Mouse (Mus musculus) embryonic facial prominence, embryonic 10.5 days (tissue): ENCODE measurements at regions not wholly inside any gene's neighbourhood (a gene's known extent, or its start where the extent isn't known, plus 50 kb on each side); places are given as distances from the start of the nearest gene placed in this dataset.

Experiments used
- DNase-seq: peaks from one replicate; pipeline ENCODE4 v3.0.0-alpha.2; 2017; ENCODE audit warnings: low spot score
- H3K27ac ChIP-seq: fragments of 300-500 bp; sonication (generic); replicated peaks from 2 replicates; pipeline ENCODE4 v1.5.1; 2016; ENCODE audit warnings: mild to moderate bottlenecking
- H3K27me3 ChIP-seq: fragments of 300-500 bp; sonication (generic); replicated peaks from 2 replicates; pipeline ENCODE4 v1.6.1; 2016; ENCODE audit warnings: low read depth, mild to moderate bottlenecking; ENCODE audit not compliant: poor library complexity, severe bottlenecking
- H3K36me3 ChIP-seq: fragments of 300-500 bp; sonication (generic); replicated peaks from 2 replicates; pipeline ENCODE4 v1.6.1; 2016; ENCODE audit warnings: mild to moderate bottlenecking, moderate library complexity
- H3K4me1 ChIP-seq: fragments of 300-500 bp; sonication (generic); 2 replicates; pipeline ENCODE4 v1.6.1; 2016
- H3K4me3 ChIP-seq: fragments of 300-500 bp; sonication (generic); 2 replicates; pipeline ENCODE4 v1.5.1; 2016; ENCODE audit warnings: mild to moderate bottlenecking, moderate library complexity
- H3K9me3 ChIP-seq: fragments of 300-500 bp; sonication (generic); 2 replicates; pipeline ENCODE4 v1.6.1; 2016; ENCODE audit warnings: mild to moderate bottlenecking
- WGBS: fragments of 180-500 bp; shearing (Covaris S2); methylation state at CpG from one replicate; pipeline ENCODE4 v1.1.7; 2016; 5-methylcytosine and 5-hydroxymethylcytosine counted together

- Histone ChIP-seq H3K27me3 (no peaks in the 10 kb centered on the region), H3K27ac (peak overlapping the region; percentile 15), H3K4me3 (no peak overlapping the region), H3K9me3 (no peaks in the 10 kb centered on the region), H3K4me1 (peaks cover 52% of the 10 kb centered on the region), H3K36me3 (no peaks in the 10 kb centered on the region)
- DNase-seq: peak; percentile 23
- WGBS: 29% methylated on average over 10 of the region's 10 CpGs
Observed at GRCm38 (mm10) chr9:23125761-23126704, 96.8 kb upstream of the Bmper start.

GRCm38 (mm10) chr9:23127338-23128017 lies 95.4 kb upstream of the Bmper start:
- H3K9me3 ChIP-seq: no peaks in the 10 kb centered on the region
- 50% methylated on average over 9 of the region's 9 CpGs for WGBS
- 0 out of 2 replicates have a peak overlapping the region, but pooled peaks have one; percentile 16 for H3K27ac ChIP-seq
- DNase-seq: no peak
- H3K36me3 ChIP-seq: no peaks in the 10 kb centered on the region
- no peak overlapping the region for H3K4me3 ChIP-seq
- peaks cover 52% of the 10 kb centered on the region for H3K4me1 ChIP-seq
- no peaks in the 10 kb centered on the region for H3K27me3 ChIP-seq

GRCm38 (mm10) chr9:23128018-23128369 lies 94.9 kb upstream of the Bmper start:
- Histone ChIP-seq H3K36me3 (no peaks in the 10 kb centered on the region), H3K4me1 (peaks cover 50% of the 10 kb centered on the region), H3K27ac (0 out of 2 replicates have a peak overlapping the region, but pooled peaks have one; percentile 1), H3K27me3 (no peaks in the 10 kb centered on the region), H3K4me3 (no peak overlapping the region), H3K9me3 (no peaks in the 10 kb centered on the region)
- WGBS: 70% methylated on average over 2 of the region's 2 CpGs
- no peak for DNase-seq

- WGBS: 84% methylated on average over 2 of the region's 2 CpGs
- no peaks in the 10 kb centered on the region for H3K36me3 ChIP-seq
- H3K9me3 ChIP-seq: no peaks in the 10 kb centered on the region
- H3K4me3 ChIP-seq: no peak overlapping the region
- 0 out of 2 replicates have a peak overlapping the region, but pooled peaks have one; percentile 6 for H3K27ac ChIP-seq
- no peak for DNase-seq
- peaks cover 27% of the 10 kb centered on the region for H3K4me1 ChIP-seq
- H3K27me3 ChIP-seq: no peaks in the 10 kb centered on the region
Observed at GRCm38 (mm10) chr9:23134006-23134405, 88.9 kb upstream of the Bmper start.

- H3K27ac ChIP-seq: 0 out of 2 replicates have a peak overlapping the region, but pooled peaks have one; percentile 6
- DNase-seq: no peak
- 74% methylated on average over 12 of the region's 12 CpGs for WGBS
- H3K27me3 ChIP-seq: no peaks in the 10 kb centered on the region
- no peaks in the 10 kb centered on the region for H3K36me3 ChIP-seq
- no peaks in the 10 kb centered on the region for H3K9me3 ChIP-seq
- H3K4me1 ChIP-seq: peaks cover 33% of the 10 kb centered on the region
- H3K4me3 ChIP-seq: no peak overlapping the region
Observed at GRCm38 (mm10) chr9:23134421-23135118, 88.3 kb upstream of the Bmper start.

GRCm38 (mm10) chr9:23136511-23136910 lies 86.4 kb upstream of the Bmper start:
- Histone ChIP-seq H3K27ac (no peak overlapping the region), H3K27me3 (no peaks in the 10 kb centered on the region), H3K9me3 (no peaks in the 10 kb centered on the region), H3K36me3 (no peaks in the 10 kb centered on the region), H3K4me1 (peaks cover 37% of the 10 kb centered on the region), H3K4me3 (no peak overlapping the region)
- DNase-seq: no peak
- WGBS: 86% methylated on average over 5 of the region's 5 CpGs

- no peak for DNase-seq
- H3K27me3 ChIP-seq: no peaks in the 10 kb centered on the region
- WGBS: 70% methylated on average over 5 of the region's 5 CpGs
- H3K9me3 ChIP-seq: no peaks in the 10 kb centered on the region
- no peaks in the 10 kb centered on the region for H3K36me3 ChIP-seq
- no peak overlapping the region for H3K27ac ChIP-seq
- peaks cover 37% of the 10 kb centered on the region for H3K4me1 ChIP-seq
- no peak overlapping the region for H3K4me3 ChIP-seq
Observed at GRCm38 (mm10) chr9:23137682-23138210, 85.1 kb upstream of the Bmper start.

GRCm38 (mm10) chr9:23139580-23140162 lies 83.2 kb upstream of the Bmper start:
- Histone ChIP-seq H3K36me3 (no peaks in the 10 kb centered on the region), H3K27me3 (no peaks in the 10 kb centered on the region), H3K27ac (peak overlapping the region; percentile 41; the same call in 1 of the 2 replicates), H3K9me3 (no peaks in the 10 kb centered on the region), H3K4me1 (peaks cover 32% of the 10 kb centered on the region), H3K4me3 (no peak overlapping the region)
- WGBS: 66% methylated on average over 4 of the region's 4 CpGs
- DNase-seq: no peak

DNA sequence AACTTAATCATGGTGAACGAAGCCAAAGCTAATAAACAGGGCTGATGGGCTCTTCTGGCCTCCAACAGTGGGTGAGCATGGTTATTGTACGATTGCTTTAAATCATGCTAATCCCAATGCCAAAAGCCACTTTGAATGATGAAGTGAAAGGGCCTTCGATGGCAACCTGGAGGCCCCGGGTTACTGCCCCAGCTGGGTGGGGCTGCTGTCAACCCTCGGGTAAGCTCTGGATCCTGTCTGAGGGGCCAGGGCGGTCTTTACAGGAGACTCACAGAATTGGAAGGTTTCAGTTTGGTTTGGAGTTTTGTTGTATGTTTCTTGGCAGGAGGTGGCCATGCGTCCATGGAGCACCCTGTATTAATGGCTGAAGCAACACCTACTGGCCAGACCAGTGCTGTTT lies 78.6 kb upstream of the Bmper start:
- Histone ChIP-seq H3K4me3 (no peak overlapping the region), H3K4me1 (peaks cover 7% of the 10 kb centered on the region), H3K36me3 (no peaks in the 10 kb centered on the region), H3K27me3 (no peaks in the 10 kb centered on the region), H3K27ac (no peak overlapping the region), H3K9me3 (no peaks in the 10 kb centered on the region)
- WGBS: 92% methylated on average over 7 of the region's 7 CpGs
- DNase-seq: no peak

- no peak overlapping the region for H3K27ac ChIP-seq
- DNase-seq: no peak
- WGBS: 96% methylated on average over 6 of the region's 6 CpGs
Observed at GRCm38 (mm10) chr9:23150338-23150737, 72.5 kb upstream of the Bmper start.

GRCm38 (mm10) chr9:23150874-23151273 lies 72.0 kb upstream of the Bmper start:
- Histone ChIP-seq H3K9me3 (no peaks in the 10 kb centered on the region), H3K36me3 (no peaks in the 10 kb centered on the region)
- 68% methylated on average over 3 of the region's 3 CpGs for WGBS

More at GRCm38 (mm10) chr9:23150338-23150737, 72.5 kb upstream of the Bmper start:
- no peaks in the 10 kb centered on the region for H3K4me1 ChIP-seq
- H3K27me3 ChIP-seq: no peaks in the 10 kb centered on the region
- H3K36me3 ChIP-seq: no peaks in the 10 kb centered on the region
- H3K9me3 ChIP-seq: no peaks in the 10 kb centered on the region
- H3K4me3 ChIP-seq: no peak overlapping the region

GRCm38 (mm10) chr9:23151953-23152490 lies 70.9 kb upstream of the Bmper start:
- Histone ChIP-seq H3K36me3 (no peaks in the 10 kb centered on the region), H3K27me3 (no peaks in the 10 kb centered on the region), H3K9me3 (no peaks in the 10 kb centered on the region), H3K4me1 (no peaks in the 10 kb centered on the region), H3K27ac (no peak overlapping the region), H3K4me3 (no peak overlapping the region)
- DNase-seq: no peak
- WGBS: 81% methylated on average over 1 of the region's 1 CpGs

More at GRCm38 (mm10) chr9:23150874-23151273, 72.0 kb upstream of the Bmper start:
- Histone ChIP-seq H3K27me3 (no peaks in the 10 kb centered on the region), H3K27ac (no peak overlapping the region), H3K4me3 (no peak overlapping the region), H3K4me1 (no peaks in the 10 kb centered on the region)
- no peak for DNase-seq
